Mouse (Mus musculus) splenic B cell, adult 2 months (primary cell): ENCODE measurements at regions not wholly inside any gene's neighbourhood (a gene's known extent, or its start where the extent isn't known, plus 50 kb on each side); places are given as distances from the start of the nearest gene placed in this dataset.

ENCODE experiments used
- DNase-seq: peaks from one replicate; pipeline ENCODE4 v3.0.0-alpha.2; 2011; ENCODE audit warnings: low read depth, low spot score
- H3K27me3 ChIP-seq: 2 replicates; pipeline ENCODE4 v1.6.1; 2012; ENCODE audit warnings: mild to moderate bottlenecking, low read length, moderate library complexity, mixed read lengths; ENCODE audit not compliant: control insufficient read depth, poor library complexity, insufficient read depth, severe bottlenecking
- H3K36me3 ChIP-seq: 2 replicates; pipeline ENCODE4 v1.6.1; 2012; ENCODE audit warnings: mild to moderate bottlenecking, low read length, moderate library complexity, mixed read lengths; ENCODE audit not compliant: control insufficient read depth, poor library complexity, insufficient read depth, severe bottlenecking

DNA sequence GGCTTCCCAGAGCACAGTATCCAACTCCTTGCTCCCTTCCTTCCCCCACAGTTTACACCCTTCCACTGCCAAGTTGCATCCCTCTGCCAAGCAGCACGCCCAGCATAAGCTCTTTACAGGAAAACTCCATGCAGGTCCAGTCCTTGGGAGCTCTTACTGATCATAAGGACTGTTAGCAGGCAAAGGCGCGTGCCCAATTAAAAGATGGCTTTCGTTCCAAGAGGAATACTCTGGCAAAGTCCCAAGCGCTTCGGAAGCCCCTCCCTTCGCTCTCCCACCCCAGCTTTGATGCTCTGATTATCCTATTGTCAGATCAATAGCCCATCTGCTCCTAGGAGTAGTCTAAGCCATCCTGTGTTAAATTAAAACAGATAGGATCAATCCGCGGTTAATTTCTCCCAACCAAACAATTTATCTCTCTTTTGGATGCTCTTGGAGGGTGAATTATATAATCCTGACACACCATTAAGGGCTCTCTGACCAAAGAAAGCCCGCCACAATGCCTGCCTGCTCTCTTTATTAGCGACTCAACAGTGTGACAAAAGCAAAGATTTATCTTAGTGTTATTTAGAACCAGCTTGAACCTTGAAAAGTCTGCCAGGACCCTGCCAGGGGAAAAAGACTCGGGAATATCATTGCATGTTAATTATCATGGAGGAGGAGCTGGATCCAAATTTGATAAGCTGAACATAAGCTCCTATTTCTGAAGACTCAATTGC is 312.5 kb downstream of the Gsdmc2 start:
- no peak for DNase-seq
- Histone ChIP-seq H3K27me3 (no peaks in the 10 kb centered on the region), H3K36me3 (no peaks in the 10 kb centered on the region)

DNA sequence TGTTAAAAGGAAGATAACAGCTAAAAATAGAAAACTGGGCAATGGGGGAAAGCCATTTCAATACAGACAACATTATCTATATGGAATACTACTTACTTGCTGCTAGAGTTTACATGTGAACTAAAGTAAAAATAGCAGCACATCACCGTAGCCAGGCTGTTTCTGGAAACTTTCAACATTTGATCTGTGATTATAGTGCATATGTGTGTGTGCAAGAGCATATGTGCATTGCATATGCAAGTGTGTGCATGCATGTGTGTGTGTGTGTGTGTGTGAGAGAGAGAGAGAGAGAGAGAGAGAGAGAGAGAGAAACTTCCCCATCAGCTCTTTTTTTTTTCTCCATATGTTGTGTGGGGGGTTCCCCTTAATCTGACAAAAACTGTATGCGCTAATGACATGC is 317.7 kb downstream of the Gsdmc2 start:
- no peak for DNase-seq
- H3K36me3 ChIP-seq: no peaks in the 10 kb centered on the region

GRCm38 (mm10) chr15:63526820-63527219 is 318.2 kb downstream of the Gsdmc2 start:
- DNase-seq: no peak
- no peaks in the 10 kb centered on the region for H3K27me3 ChIP-seq

More for the DNA sequence above, 317.7 kb downstream of the Gsdmc2 start:
- no peaks in the 10 kb centered on the region for H3K27me3 ChIP-seq

GRCm38 (mm10) chr15:63517301-63517700 is 327.7 kb downstream of the Gsdmc2 start:
- H3K27me3 ChIP-seq: no peaks in the 10 kb centered on the region

More at GRCm38 (mm10) chr15:63526820-63527219, 318.2 kb downstream of the Gsdmc2 start:
- no peaks in the 10 kb centered on the region for H3K36me3 ChIP-seq

GRCm38 (mm10) chr15:63500453-63500852 is 344.5 kb downstream of the Gsdmc2 start:
- H3K27me3 ChIP-seq: no peaks in the 10 kb centered on the region
- no peaks in the 10 kb centered on the region for H3K36me3 ChIP-seq
- DNase-seq: no peak

More at GRCm38 (mm10) chr15:63517301-63517700, 327.7 kb downstream of the Gsdmc2 start:
- no peak for DNase-seq
- no peaks in the 10 kb centered on the region for H3K36me3 ChIP-seq

DNA sequence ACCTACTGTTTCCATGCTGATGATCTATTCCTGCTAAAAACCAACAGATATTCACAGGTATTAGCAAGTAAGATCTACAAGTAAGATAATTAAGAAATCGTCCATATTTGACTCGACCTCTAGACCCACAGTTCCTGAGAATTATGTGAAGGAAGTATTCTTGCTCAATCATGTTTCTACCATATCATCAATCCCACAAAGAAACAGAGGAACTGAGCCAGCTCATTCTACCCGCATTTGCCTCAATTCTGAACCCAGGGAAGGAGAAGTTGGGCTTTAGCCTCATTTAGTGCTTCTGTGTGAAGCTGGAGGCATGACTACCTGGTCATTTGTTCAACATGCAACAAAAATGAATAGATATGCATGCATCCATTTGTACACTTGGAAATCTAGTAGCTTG is 346.5 kb downstream of the Gsdmc2 start:
- Histone ChIP-seq H3K36me3 (no peaks in the 10 kb centered on the region), H3K27me3 (no peaks in the 10 kb centered on the region)
- no peak for DNase-seq

DNA sequence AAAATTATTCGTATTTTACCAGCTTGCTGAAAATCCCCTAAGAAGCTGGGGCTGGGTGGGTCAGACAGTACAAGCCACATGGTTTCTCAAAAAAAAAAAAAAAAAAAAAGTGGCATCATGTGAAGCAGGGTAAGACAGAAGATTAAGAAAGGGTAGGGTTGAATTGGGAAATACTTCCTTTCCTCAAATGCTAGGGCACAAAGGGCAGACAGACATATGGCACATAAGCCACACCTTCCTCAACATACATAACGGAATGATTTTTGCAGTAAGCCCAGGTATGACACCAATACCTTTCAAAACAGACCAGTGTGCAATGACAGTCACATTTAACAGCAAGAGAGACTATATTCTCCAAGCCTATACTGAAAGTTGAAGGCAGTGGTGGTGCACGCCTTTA is 347.8 kb downstream of the Gsdmc2 start:
- DNase-seq: no peak
- Histone ChIP-seq H3K27me3 (no peaks in the 10 kb centered on the region), H3K36me3 (no peaks in the 10 kb centered on the region)

DNA sequence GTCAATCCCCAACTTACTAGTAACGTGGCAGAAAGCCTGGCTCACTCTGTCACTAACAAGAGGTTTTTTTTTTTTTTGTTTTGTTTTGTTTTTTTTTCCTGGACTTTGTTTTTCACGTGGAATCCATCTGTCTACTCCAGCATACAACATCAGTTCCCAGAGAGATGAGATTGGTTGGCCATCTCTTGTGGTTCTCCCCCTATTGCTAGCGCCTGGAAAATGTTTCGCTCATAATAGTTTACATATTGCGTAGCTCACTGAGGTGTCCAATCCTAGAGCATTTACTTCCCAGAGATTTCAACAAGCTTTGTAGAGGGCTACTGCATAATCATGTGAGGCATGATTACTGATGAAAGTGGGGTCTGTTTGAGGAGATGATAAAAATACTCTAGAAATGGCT is 360.1 kb downstream of the Gsdmc2 start:
- Histone ChIP-seq H3K36me3 (no peaks in the 10 kb centered on the region), H3K27me3 (no peaks in the 10 kb centered on the region)
- DNase-seq: no peak

DNA sequence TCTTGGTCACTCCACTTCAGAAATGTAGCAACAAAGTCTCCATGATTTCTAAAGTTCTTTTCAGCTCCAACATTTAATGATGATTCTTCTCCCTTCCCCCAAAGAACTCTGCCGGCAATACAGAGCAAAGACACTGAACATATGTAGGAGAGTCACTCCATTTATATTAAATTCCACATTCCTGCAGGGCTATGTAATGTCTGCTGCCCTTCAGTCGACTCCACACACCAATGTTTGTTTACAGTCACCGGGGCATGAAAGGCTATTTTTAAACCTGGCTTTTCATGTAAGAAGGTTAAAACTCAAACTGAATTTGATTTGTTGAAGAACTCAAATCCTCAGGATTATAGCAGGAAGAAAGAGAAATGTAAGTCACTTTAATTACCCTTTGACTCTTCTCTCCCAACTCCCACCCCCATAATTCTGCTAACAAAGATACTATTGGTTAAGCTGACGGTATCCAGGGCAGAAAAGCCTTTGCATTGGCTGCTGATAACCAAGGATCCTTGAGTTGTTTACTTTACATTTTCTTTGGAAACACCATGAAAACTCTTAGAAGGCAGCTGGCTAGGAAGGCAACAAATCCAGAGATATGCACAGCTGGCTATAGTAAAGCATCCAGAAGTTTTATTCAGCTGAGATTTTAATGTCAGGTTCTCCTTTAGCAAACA is 360.6 kb downstream of the Gsdmc2 start:
- no peaks in the 10 kb centered on the region for H3K36me3 ChIP-seq
- no peaks in the 10 kb centered on the region for H3K27me3 ChIP-seq
- no peak for DNase-seq

DNA sequence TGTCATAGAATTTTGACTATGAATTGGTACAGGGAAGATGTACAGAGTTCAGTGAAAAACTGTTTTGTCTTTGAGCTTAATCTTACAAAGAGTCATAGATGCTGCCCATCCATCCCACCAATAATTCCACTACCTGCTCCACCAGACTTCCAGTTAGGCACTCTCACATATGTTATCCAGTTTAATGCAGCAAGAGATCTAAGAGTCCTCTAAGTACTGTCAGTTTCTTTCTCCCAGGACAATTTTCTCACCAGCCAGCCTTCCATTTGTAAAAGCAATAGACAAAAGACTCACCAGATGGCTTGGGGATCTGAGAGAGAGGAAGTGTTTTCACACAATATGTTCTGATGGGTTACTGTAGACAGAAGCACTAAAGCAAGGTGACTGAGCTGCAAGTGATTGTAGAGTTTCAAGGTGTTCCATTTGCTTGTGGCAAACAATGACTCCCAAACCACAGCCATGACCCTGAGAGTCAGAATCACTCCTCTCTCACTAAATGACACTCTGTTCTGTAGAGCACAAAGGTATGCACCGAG is 365.6 kb downstream of the Gsdmc2 start:
- DNase-seq: no peak

GRCm38 (mm10) chr15:63466916-63467315 is 378.1 kb downstream of the Gsdmc2 start:
- no peaks in the 10 kb centered on the region for H3K36me3 ChIP-seq
- no peak for DNase-seq

More for the DNA sequence above, 365.6 kb downstream of the Gsdmc2 start:
- Histone ChIP-seq H3K36me3 (no peaks in the 10 kb centered on the region), H3K27me3 (no peaks in the 10 kb centered on the region)

GRCm38 (mm10) chr15:63452529-63452928 is 392.4 kb downstream of the Gsdmc2 start:
- no peak for DNase-seq
- H3K36me3 ChIP-seq: no peaks in the 10 kb centered on the region
- no peaks in the 10 kb centered on the region for H3K27me3 ChIP-seq

More at GRCm38 (mm10) chr15:63466916-63467315, 378.1 kb downstream of the Gsdmc2 start:
- H3K27me3 ChIP-seq: no peaks in the 10 kb centered on the region

DNA sequence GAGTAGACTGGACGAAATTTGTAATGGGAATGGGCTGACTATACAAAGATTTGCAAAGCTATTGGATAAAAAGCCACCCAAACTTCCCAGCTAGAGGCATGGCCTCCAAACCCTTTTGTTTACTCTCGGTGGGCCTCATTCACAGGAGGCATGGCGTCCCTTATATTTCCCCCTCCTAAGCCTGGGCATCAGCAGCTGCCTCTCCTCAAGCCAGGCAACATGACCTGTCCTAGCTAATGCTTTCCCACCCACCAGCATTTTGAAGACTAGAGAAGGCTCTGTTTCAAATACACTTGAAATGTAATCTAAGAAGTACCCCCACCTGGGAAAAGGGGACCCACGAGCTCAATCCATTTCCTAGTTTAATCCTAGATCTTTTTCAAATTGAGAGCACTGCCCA is 398.7 kb downstream of the Gsdmc2 start:
- no peaks in the 10 kb centered on the region for H3K27me3 ChIP-seq
- no peak for DNase-seq
- H3K36me3 ChIP-seq: no peaks in the 10 kb centered on the region

DNA sequence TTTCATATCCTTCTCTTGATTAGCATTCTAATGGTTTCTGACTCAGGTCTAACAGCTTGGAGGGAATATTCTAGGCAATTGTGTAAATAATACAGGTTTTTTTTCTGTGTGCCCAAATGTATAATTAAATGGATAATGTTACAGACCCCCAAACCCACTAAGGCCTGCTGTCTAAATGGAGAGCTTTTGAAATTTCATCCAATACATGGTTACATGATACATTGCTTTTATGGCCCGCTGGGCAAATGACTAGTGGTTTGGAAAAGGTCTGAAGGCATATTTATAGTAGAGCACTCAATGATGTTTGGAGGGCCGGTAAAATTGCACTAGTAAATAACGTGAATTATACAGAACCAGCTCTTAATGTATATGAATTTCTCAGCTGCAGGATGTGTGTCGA is 400.0 kb downstream of the Gsdmc2 start:
- Histone ChIP-seq H3K36me3 (no peaks in the 10 kb centered on the region), H3K27me3 (no peaks in the 10 kb centered on the region)

GRCm38 (mm10) chr15:63442146-63442780 is 402.7 kb downstream of the Gsdmc2 start:
- H3K36me3 ChIP-seq: no peaks in the 10 kb centered on the region
- DNase-seq: no peak
- H3K27me3 ChIP-seq: no peaks in the 10 kb centered on the region

More for the DNA sequence above, 400.0 kb downstream of the Gsdmc2 start:
- no peak for DNase-seq
